Mouse (Mus musculus) cerebellum, adult 2 months (tissue): Measurements from ENCODE around the gene Cdc20b.

Source experiments
- CTCF ChIP-seq: fragments of 200-500 bp; IDR thresholded peaks from 2 replicates; pipeline ENCODE4 v1.5.1; 2011; ENCODE audit warnings: low read depth, mild to moderate bottlenecking, control low read depth, low read length, moderate library complexity, borderline replicate concordance; ENCODE audit not compliant: insufficient read depth
- POLR2A ChIP-seq: fragments of 200-500 bp; IDR thresholded peaks from 2 replicates; pipeline ENCODE4 v1.6.1; 2011; ENCODE audit warnings: low read length, control low read depth, borderline replicate concordance; ENCODE audit not compliant: insufficient read depth

DNA sequence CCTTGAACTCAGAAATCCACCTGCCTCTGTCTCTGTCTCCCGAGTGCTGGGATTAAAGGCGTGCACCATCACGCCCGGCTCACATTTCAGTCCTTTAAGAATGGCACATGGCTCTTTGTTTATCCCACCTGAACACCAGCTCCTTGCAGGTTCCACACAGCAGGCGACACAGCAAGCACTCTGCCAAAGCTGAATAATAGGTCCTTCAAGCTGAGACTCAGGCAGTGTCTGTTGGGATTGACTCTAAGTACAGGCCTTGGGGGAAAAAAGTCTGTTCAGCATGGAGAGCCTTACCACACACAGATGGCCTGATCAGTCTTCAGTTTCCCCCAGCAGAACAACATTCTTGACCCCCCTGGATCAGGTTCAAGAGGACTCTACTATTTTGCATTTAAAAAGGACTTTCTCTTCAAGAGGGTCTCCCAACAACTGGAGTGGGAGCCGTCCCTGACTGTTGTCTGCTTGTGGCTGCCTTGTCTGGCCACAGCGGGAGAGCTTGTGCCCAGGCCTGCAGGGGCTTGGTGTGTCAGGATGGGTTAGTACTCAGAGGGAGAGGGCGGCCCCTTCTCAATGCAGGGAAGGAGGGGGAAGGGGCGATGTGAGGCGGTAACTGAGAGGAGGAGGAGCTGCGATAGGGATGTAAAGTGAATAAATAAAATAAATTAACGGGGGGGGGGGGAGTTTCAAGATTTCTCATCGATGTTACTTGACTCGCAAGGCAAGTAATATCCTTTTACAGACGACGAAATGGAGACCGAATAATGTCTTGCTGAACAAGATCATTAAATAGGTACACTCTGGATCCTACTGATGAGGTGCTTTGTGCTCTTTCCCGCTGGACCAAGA lies 49.1 kb upstream of the Cdc20b start:
- TF ChIP-seq POLR2A (no peak), CTCF (no peak)
